Mouse (Mus musculus): ENCODE data around the gene Myh2. TPM values are rescaled to one million over a fixed set of nuclear protein-coding genes. Genes with fewer than 3 reads are reported as not detected.

The Myh2 gene
- total RNA-seq, 2 experiments from 2014 or later = 42.9 to 267 TPM

DNA sequence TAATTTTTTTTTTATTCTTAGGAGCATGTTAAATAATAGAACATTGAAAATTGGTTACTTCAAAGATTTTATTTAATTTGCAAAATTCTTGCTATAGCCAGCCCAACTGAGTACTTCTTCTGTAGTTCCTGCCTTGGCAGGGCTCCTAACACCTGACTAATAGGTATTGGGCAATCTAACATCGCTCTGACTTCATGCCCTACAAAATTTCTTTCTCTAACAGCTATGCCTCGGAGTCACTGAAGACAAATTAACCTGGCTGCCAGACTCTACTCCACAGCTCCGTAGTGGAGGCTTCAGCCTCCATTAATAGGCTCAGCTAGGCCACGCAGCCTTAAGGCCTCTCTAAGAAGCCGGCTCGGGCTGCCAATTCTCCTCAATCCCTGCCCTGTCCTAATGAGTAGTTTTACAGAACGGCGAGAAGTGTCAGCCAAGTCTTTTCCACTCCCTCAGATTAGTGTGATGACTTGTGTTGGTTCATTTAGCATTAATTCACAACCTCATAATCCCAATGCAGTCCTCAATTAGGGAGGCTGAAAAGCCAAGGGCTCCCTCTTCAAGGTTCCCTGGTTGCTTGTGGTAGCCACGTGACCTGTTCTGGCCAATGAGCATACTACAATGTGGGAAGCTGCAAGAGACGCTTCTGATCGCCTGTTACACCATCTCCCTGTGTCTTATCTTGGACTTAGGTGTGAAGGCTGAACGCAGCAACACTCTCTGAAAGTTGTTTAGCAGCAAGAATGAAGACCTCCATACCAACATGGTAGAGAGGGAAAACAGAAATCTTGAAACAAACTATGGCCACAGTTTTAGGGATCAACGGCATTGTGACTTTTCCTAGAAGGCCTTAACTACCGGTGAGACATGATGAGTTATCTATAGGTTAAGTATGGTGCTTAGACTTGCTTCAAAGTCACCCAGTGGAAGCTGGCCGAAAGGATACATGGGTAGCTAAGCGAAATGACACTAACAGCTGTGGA is 18.9 kb upstream of the Myh2 start:
- DNase-seq = peak; percentile 46

DNA sequence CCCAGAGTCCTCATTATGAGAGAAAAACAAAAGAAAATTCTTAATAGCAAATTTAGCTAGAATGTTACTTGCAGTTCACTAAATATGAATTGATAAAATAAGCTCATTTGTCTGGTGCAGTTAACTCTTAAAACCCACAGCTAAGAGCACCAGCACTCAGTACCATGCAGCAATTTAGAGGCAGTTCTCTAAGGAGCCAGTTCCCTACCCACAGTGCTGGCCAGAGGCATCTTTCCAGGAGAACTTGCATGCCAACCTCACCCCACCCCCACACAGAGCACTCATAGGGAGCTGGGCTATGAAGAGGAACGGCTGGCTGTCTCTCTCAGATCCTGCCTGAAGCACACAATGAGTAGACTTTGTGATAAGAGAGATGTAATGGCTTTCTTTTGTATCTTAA is 17.7 kb upstream of the Myh2 start:
- DNase-seq = peak; percentile 51

DNA sequence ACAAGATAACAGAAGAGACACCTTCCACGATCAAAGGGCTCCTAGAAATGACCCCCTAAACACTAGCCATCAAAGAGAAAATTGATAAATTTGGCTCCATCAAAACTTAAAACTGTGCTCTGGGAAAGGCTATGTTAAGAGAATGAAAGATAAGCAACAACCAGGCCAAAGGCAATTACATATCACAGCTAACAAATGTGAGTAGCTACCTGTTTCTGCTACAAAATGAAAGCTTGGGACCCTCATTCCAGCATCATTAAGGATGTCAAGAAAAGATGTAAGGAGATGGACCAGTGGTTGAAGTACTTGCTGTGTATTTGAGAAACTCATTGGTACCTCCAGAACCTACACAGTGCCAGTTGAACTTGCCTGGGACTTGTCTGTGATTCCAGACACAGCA is 17.0 kb upstream of the Myh2 start:
- no peak for DNase-seq

DNA sequence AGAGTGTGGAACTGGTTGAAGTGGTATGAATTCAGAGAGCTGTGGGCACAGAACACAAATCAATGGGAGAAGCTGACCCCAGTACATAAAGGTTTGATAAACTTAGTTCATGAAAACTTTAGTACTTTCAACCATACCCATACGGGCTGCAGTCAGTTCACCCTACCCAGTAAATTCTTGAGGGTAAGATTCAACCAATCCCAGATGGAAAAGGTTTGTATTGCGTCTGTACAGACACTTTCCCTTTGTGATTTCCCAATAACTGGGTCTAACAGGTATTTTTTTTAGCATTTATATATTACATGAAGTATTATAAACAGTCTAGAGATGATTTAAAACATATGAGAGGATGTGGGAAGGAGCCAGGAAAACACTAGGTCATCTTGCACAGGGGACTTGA is 15.2 kb upstream of the Myh2 start:
- DNase-seq = no peak

DNA sequence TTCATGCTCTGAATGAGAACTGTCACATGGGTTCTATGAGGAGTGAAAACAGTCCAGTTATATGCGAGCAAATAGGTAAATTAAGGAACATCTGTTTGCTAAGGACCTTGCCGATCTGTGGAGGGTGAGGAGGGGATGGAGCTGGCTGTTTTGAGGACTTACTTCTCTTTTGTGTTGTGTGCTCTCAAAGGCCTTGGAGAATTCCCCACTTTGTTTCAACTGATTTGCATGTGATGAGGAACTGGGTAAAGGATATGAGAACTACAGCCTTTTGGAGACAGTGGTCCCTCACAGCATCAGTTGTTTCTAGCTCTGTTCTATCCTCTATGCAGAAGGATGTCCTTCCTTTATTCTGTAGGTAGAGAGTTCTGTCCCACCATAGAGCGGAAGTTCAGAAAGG is 10.7 kb upstream of the Myh2 start:
- no peak for DNase-seq

DNA sequence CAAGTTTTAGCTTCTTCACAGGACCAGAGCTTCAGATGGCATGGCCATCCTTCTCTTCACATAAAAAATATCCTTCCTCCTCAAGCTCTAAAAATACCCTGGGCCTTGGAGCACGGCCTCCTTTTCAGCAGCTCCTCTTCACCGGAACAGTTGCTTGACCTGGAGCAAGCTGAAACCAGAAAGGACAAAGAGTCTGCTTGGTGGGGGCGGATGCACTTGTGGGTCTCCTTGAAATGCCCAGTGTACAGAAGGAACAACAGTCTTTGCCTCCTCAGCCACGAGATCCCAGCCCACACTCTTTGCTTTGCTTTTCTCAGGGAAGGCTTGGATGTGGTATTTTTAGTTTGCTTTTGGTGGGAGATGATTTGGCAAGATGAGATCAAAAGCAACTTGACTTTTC is 7.1 kb upstream of the Myh2 start:
- no peak for DNase-seq

DNA sequence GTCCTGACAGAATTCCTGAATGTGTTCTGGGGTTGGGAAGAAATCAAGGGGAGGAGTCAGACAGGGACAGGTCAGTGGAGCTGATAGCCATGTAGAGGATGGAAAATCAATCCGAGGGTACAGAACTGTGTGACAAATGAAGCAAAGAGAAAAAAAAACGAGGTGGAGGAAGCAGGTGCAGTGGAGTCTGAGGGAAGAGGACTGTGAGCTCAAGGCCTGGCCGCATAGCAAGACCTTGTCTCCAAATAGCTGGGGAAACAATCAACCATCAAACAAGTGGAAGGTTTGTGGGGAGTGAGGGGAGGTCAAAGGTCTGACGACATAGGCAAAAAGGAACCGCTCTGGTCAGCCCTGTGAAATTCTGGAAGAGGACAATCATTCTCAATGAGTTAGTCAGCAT is 6.0 kb upstream of the Myh2 start:
- DNase-seq = no peak

DNA sequence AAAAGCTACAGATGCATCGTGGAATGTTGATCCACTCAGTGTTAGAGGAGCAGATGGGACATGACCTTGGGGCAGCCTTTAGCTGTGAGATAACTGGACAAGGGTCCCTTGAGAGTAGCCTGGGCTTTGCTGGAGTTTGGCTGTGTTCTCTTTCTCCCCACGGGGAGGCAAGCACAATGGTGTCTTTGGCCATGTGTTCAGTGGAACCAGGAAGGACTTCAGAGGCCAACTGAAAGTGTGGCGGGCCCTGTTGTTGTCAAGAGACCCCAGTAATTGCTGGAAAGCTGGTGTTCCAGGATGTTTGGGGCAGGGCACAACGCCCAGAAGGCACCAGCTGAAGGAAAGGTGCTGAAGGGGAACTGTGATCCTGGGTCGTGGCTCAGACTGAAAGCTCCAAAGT is 1.5 kb upstream of the Myh2 start:
- DNase-seq = peak; percentile 20

DNA sequence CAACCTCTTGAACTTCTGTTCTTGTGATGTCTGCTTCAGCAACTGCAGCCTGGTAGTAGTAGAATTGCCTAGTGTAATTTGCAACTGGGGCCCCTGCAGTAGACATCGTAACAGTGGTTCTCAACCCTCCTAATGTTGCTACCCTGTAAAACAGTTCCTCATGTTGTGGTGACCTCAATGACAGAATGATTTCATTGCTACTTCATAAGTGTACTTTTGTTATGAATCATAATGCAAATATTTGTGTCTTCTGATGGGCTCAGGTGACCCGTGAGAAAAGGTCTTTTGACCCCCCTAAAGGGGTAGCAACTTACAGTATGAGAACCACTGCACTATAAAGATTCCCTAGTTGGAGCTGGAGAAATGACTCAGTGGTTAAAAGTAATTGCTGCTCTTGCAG is 1.6 kb downstream of the Myh2 start:
- DNase-seq = no peak

DNA sequence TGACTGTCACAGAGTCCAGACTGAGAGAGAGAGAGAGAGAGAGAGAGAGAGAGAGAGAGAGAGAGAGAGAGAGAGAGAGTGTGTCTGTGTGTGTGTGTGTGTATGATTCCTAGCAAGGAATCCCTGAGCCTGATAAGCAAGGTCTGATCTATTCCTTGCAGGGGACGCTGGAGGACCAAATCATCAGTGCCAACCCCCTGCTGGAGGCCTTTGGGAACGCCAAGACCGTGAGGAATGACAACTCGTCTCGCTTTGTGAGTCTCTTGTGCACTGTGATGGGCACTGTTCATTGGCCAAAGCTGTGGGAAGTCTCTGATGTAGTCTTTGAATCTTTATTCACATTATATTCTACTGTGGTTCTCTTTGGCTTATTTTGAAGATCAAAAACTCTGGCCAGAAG is 5.5 kb downstream of the Myh2 start:
- DNase-seq = no peak

DNA sequence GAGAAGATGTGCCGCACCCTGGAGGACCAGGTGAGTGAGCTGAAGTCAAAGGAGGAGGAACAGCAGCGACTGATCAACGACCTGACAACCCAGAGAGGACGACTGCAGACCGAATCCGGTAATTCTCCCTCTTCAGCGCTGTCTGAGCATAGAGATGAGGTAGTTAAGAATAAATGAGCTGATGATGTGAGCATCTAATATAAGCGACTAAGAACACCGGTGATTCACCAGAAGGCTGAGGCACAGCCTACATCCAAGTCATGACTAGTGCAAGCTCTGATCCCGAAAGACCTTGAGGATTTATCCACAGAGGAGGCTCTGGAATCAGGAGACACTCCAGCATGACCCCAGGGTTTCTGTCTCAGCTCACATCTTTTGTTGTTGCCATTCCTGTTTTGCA is 19.5 kb downstream of the Myh2 start:
- no peak for DNase-seq

DNA sequence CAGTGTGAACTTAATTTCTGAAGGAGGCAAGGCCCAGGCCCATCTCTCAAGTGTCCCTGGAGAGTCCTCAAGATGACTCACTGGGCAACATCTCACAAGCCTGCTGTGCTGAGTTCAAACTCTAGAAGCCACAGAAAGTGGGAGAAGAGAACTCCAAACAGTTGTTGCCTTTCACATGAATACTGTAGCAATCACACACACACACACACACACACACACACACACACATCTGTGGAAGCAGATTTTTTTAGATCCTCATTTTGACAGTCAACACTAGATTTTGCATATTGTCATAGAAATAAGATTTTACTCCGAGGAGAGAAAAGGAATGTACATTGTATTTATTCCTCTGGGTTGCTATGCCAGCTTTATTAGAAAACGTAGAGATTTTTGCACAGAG is 20.0 kb downstream of the Myh2 start:
- no peak for DNase-seq

DNA sequence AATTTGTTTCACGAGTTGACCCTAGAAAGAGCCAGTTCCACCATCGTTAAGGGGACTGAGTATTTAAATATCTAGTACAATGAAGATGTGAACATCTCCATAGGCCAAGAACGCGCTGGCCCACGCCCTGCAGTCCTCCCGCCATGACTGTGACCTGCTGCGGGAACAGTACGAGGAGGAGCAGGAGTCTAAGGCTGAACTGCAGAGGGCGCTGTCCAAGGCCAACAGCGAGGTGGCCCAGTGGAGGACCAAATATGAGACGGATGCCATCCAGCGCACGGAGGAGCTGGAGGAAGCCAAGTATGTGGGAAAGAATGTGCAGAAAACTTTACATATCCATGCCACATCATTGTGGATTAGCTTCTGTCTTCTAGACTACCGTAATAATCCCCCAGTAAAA is 20.7 kb downstream of the Myh2 start:
- DNase-seq = no peak

DNA sequence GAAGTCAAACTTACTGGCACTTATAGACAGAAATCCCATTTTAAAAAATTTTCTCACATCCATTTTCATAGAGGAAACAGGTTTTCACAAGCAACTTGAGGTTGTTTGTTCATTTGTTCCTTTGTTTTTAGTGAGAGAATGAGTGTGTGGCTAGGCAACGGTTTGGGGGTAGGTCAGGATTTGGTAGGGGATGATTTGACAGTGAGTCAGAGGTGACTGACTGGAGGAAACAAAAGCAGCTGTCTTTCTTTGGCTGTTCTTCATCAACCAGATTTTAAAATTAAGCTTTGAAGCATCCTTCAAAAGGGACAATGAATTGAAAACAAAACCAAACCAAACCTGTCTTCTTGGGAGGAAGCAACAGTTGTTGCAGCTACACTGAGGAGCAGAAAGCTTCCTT is 28.5 kb downstream of the Myh2 start:
- DNase-seq = no peak

DNA sequence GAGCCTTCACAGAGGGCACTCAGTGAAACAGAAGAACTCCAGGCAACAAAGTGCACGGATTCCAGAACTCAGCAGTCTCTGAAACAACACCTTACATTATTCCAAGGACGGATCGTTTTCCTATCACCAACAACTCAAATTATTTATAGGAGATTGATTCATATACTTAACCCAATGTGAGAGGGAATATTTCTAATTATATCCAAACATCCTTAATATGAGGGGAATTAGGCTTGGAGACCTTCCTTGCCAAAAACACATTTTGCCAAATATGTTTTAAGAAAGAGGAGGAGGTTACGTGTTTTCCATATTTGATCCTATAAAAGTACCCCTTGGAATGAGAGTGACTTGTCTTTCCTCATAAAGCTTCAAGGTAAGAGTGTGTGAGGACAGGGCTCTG is 28.9 kb downstream of the Myh2 start, which contains the start of gene Myh1:
TSS of gene Myh1 (plus strand) at position 301 of the 400 bp plus-strand sequence.
- no peak for DNase-seq

DNA sequence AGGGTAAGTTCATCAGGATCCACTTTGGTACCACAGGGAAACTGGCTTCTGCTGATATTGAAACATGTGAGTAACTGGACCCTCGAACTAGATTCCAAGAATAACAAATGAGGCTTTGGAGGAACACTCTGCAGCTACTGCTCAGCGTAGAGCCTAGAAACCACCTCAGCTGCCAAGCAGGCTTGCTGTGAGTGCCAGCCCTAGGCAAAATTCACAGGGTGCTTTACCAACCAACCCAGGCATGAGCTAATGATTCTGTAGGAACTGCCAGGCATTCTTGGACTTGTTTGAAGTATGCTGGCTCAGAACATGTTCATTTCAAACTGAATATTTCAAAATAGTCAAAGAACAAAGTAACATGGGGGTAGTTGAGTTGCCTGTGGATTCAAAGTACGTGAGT is 33.9 kb downstream of the Myh2 start:
- DNase-seq = peak; percentile 10

DNA sequence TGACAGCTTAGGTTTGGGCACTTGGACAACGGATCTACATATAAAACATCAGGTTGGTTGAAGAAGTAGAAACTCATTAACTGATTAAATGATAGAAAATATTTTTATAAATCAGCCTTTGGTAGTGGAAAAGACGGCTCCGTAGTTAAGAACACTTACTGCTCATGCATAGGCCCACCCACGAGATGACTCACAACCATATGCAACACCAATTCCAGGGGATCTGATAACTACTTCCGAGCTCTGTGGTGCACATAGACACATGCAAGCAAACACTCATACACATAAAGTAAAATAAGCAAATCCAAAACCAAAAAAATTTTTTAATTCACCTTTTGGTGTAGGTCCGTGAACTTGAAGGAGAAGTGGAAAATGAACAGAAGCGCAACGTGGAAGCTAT is 51.0 kb downstream of the Myh2 start:
- no peak for DNase-seq

DNA sequence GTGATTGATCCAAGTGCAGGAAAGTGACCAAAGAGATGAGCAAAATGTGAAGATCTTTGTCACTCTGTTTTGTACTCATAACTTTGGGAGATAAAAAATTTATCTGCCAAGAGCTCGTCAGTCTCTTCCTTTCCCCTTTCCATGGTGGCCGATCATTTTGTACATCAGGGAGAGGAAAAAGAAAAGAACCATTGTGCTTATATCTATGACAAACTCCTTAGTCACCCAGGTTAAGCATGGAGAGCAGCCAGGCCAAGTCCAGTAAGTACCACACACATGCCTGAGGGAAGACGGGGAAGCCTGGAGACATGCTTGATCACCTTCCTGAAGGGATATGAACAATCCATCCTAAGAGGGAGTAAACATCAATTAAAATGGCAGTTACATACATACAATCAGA is 53.6 kb downstream of the Myh2 start:
- no peak for DNase-seq

DNA sequence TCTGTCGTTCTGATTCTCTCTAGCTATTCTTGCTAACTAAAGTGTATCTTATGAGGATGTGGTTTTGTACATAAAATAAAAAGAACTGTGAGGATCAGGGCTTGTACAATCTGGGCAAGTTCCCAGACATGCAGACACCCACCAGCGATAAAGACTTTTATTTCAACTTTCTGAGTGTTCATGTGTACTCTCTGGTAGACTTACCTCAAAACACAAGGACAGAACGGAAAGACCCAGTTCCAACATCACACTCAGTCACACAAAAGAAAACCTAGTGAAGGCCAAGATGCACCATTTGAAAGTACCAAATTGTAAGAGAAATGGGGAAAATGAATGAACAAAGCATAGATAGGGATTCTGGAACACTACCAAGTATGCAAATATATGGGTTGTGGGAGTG is 57.9 kb downstream of the Myh2 start:
- DNase-seq = no peak

DNA sequence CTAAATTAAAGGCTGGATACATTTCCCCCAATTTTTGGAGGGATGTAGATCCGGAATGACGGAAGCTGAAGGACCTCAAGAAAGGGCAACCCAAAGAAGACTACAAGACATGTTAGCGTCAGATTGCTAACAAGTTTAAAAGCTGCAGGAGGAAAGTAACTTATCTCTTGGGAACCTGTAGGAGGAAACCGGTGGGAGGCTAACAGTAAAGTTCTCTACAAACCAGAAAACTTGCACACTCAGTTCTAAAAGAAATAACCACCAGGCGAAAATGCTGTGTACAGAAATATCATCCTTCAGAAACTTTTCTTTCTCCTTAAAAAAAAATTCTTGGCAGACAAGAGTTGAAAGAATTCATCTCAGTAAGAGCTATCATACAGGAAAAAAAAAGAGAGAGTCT is 58.3 kb downstream of the Myh2 start:
- no peak for DNase-seq

DNA sequence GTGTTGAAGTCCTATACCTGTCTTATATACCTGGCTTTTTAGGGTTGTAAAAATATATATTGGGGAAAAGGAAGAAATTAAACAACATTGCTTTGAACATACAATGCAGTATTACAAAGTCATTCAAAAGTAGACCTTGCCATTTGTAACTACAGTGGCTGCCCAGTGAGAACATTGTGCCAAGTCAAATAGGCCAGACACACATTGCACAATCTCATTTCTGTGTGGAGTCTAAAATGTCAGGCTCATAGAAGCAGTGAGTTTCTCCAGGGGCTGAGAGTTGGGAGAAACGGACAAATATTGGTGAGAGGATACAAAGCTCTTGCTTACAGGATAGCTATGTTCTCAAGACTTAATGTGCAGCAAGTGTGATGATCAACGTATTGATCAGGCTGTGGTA is 59.1 kb downstream of the Myh2 start:
- DNase-seq = peak; percentile 49

DNA sequence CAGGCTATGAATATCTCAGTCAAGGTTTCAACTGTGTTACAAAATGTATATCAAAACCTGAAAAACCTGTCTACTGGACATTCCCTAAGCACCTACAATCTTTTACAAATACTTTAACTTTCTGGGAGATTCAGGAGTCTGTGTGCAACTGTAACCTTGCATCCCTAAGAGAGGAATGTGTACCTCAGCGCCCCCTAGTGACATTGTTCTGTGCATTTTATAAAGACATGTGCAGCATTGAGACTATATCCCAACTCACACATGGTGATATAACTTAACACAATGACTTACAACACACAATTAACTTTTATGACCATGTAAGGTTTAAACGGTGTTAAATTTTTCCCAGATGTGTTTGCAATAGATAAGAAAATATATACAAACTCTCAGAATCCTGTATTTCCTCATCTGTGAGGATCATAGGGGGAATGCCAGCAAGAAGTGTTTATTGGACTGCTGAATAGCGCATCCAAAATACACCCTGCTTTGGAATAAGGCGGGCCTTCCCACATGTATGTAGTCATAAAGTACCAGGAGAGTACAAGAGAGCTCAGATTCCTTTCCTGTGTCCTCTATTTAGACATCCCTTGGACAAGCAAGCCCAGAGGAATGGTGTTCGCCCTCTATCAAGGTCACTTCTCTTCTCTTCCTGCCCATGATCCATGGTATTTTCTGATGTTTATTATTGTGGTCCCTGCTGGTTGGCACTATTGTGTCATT is 65.0 kb downstream of the Myh2 start:
- peak; percentile 78 for DNase-seq

DNA sequence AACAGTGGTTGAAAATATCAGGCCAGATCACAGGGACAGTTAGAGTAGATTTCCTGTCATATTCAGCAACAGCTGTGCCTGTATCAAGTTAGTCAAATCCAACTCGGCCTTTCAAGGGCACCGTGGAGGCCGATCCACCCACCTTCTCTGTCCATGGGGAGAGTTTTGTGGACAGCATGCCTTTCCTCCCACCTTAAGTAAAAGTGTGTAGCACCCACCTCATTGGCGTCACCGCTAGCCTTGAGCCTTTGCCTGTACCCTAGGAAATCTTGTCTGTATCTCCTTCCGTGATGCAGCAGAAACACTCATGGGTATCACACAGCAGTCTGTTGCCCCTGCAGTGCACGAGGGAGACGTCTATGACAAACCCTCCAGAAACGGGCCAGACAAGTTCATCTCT is 66.0 kb downstream of the Myh2 start:
- no peak for DNase-seq

All from adrenal gland, postnatal 10 days (tissue).